Mouse (Mus musculus) ES-E14 (cell line): ENCODE data around the gene Gm9903.

Experiments
- HCFC1 ChIP-seq: IDR thresholded peaks from 2 replicates; pipeline ENCODE4 v1.6.1; 2012; ENCODE audit warnings: low read length, inconsistent platforms, borderline replicate concordance; ENCODE audit not compliant: insufficient read depth
- ZC3H11A ChIP-seq: IDR thresholded peaks from 2 replicates; pipeline ENCODE4 v1.6.1; 2012; ENCODE audit warnings: low read depth, mild to moderate bottlenecking, inconsistent platforms, low read length, borderline replicate concordance
- ZNF384 ChIP-seq: IDR thresholded peaks from 2 replicates; pipeline ENCODE4 v1.6.1; 2012; ENCODE audit warnings: low read depth, low read length, inconsistent platforms

DNA sequence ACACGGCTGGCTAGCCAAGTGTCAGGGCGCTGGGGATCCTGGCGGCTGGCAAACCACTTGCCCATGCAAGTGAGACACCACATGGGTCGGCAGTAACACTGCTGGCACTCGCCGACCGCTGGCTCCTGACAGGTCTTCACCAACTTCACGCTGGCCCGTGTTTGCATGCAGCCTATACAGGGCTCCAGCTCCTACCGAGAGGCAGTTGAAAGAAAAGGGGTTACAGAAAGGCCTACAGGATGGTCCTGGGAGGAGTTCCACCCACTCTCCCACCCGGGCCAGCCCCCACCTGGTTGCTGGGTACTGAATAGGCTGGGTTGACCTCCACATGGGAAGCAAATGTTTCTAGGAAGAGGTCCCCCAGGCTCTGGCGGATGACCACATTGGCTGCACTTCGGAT is 24.7 kb downstream of the Gm9903 start:
- TF ChIP-seq ZNF384 (no peak), ZC3H11A (no peak), HCFC1 (no peak)
